Mouse (Mus musculus) forebrain, embryonic 10.5 days (tissue): Measurements from ENCODE around the gene Oxa1l. TPM values are rescaled to one million over a fixed set of nuclear protein-coding genes. Genes with fewer than 3 reads are reported as not detected.
"Not testable (repeated sequence)": the region's sequence is repeated elsewhere in the genome, so short reads cannot be mapped to it uniquely, and the experiment has no call there.

Experiments
- DNase-seq: peaks from one replicate; pipeline ENCODE4 v3.0.0-alpha.2; 2017; ENCODE audit warnings: low spot score; ENCODE audit errors: extremely low spot score
- H3K27ac ChIP-seq: fragments of 300-500 bp; sonication (generic); 2 replicates; pipeline ENCODE4 v1.5.1; 2016; ENCODE audit warnings: mild to moderate bottlenecking
- H3K27me3 ChIP-seq: fragments of 300-500 bp; sonication (generic); 2 replicates; pipeline ENCODE4 v1.6.1; 2016; ENCODE audit warnings: mild to moderate bottlenecking; ENCODE audit not compliant: poor library complexity, severe bottlenecking
- H3K36me3 ChIP-seq: fragments of 300-500 bp; sonication (generic); replicated peaks from 2 replicates; pipeline ENCODE4 v1.6.1; 2016; ENCODE audit warnings: mild to moderate bottlenecking, moderate library complexity
- H3K4me1 ChIP-seq: fragments of 300-500 bp; sonication (generic); 2 replicates; pipeline ENCODE4 v1.6.1; 2016
- H3K4me3 ChIP-seq: fragments of 300-500 bp; sonication (generic); 2 replicates; pipeline ENCODE4 v1.5.1; 2016; ENCODE audit warnings: mild to moderate bottlenecking, moderate library complexity
- H3K9me3 ChIP-seq: fragments of 300-500 bp; sonication (generic); 2 replicates; pipeline ENCODE4 v1.6.1; 2016; ENCODE audit warnings: mild to moderate bottlenecking, moderate library complexity
- WGBS: fragments of 180-500 bp; shearing (Covaris S2); methylation state at CpG from one replicate; pipeline ENCODE4 v1.1.7; 2016; 5-methylcytosine and 5-hydroxymethylcytosine counted together
- polyA plus RNA-seq: library from polyadenylated mRNA; unstranded; fragments of >200 nt; fragmentation: Nextera tagmentation; extraction: Ambion mirVana; gene quantifications from 2 replicates; pipeline ENCODE4 v1.2.1, GENCODE M21; 2016

Gene Oxa1l
- polyA plus RNA-seq, 1 experiment from 2014 or later: 59.0 TPM

GRCm38 (mm10) chr14:54350773-54351541 is 9.7 kb upstream of the Oxa1l start:
- 94% methylated on average over 16 of the region's 16 CpGs for WGBS
- not testable (repeated sequence) for DNase-seq

GRCm38 (mm10) chr14:54352314-54352713 is 8.3 kb upstream of the Oxa1l start:
- 92% methylated on average over 8 of the region's 8 CpGs for WGBS
- DNase-seq: no peak

More at GRCm38 (mm10) chr14:54350773-54351541, 9.7 kb upstream of the Oxa1l start:
- not testable (repeated sequence) for H3K27ac ChIP-seq, H3K4me1 ChIP-seq, H3K4me3 ChIP-seq, H3K36me3 ChIP-seq, H3K27me3 ChIP-seq
- peaks cover 13% of the 10 kb centered on the region for H3K9me3 ChIP-seq

GRCm38 (mm10) chr14:54354406-54354805 is 6.2 kb upstream of the Oxa1l start:
- no peak for DNase-seq
- Histone ChIP-seq H3K27me3 (no peaks in the 10 kb centered on the region), H3K27ac (no peak overlapping the region), H3K36me3 (no peaks in the 10 kb centered on the region), H3K4me1 (no peaks in the 10 kb centered on the region), H3K9me3 (peaks cover 7% of the 10 kb centered on the region; the same call in 1 of the 2 replicates), H3K4me3 (no peak overlapping the region)
- WGBS: 41% methylated on average over 1 of the region's 1 CpGs

More at GRCm38 (mm10) chr14:54352314-54352713, 8.3 kb upstream of the Oxa1l start:
- Histone ChIP-seq H3K4me3 (no peak overlapping the region), H3K9me3 (peaks cover 13% of the 10 kb centered on the region), H3K4me1 (no peaks in the 10 kb centered on the region), H3K36me3 (no peaks in the 10 kb centered on the region), H3K27me3 (no peaks in the 10 kb centered on the region), H3K27ac (no peak overlapping the region)

GRCm38 (mm10) chr14:54363156-54363555 is 2.5 kb downstream of the Oxa1l start:
- Histone ChIP-seq H3K27ac (no peak overlapping the region), H3K36me3 (peaks cover 58% of the 10 kb centered on the region), H3K27me3 (no peaks in the 10 kb centered on the region), H3K9me3 (no peaks in the 10 kb centered on the region), H3K4me3 (no peak overlapping the region), H3K4me1 (peaks cover 14% of the 10 kb centered on the region)
- WGBS: 95% methylated on average over 8 of the region's 8 CpGs
- no peak for DNase-seq

- WGBS: 92% methylated on average over 5 of the region's 5 CpGs
- Histone ChIP-seq H3K27me3 (no peaks in the 10 kb centered on the region), H3K27ac (no peak overlapping the region), H3K36me3 (peaks cover 78% of the 10 kb centered on the region), H3K9me3 (no peaks in the 10 kb centered on the region), H3K4me3 (no peak overlapping the region), H3K4me1 (peaks cover 14% of the 10 kb centered on the region)
- no peak for DNase-seq
Measured at GRCm38 (mm10) chr14:54365026-54365645, 4.5 kb downstream of the Oxa1l start.

- WGBS: 95% methylated on average over 10 of the region's 10 CpGs
- no peak for DNase-seq
- H3K9me3 ChIP-seq: peaks cover 7% of the 10 kb centered on the region; the same call in 1 of the 2 replicates
- no peak overlapping the region for H3K27ac ChIP-seq
- H3K4me3 ChIP-seq: no peak overlapping the region
- H3K36me3 ChIP-seq: peaks cover 90% of the 10 kb centered on the region
- peaks cover 11% of the 10 kb centered on the region for H3K4me1 ChIP-seq
- no peaks in the 10 kb centered on the region for H3K27me3 ChIP-seq
Measured at GRCm38 (mm10) chr14:54366581-54366980, 5.9 kb downstream of the Oxa1l start.

GRCm38 (mm10) chr14:54367429-54368060 is 6.9 kb downstream of the Oxa1l start:
- Histone ChIP-seq H3K27ac (no peak overlapping the region), H3K9me3 (peaks cover 11% of the 10 kb centered on the region; the same call in 1 of the 2 replicates), H3K4me1 (peaks cover 4% of the 10 kb centered on the region; the same call in 1 of the 2 replicates), H3K4me3 (no peak overlapping the region), H3K27me3 (no peaks in the 10 kb centered on the region), H3K36me3 (peaks cover 92% of the 10 kb centered on the region)
- no peak for DNase-seq
- 94% methylated on average over 18 of the region's 18 CpGs for WGBS

GRCm38 (mm10) chr14:54369372-54369771 is 8.7 kb downstream of the Oxa1l start:
- peaks cover 11% of the 10 kb centered on the region; the same call in 1 of the 2 replicates for H3K9me3 ChIP-seq
- H3K27me3 ChIP-seq: no peaks in the 10 kb centered on the region
- H3K36me3 ChIP-seq: peaks cover 74% of the 10 kb centered on the region
- WGBS: 96% methylated on average over 3 of the region's 3 CpGs
- no peaks in the 10 kb centered on the region for H3K4me1 ChIP-seq
- no peak overlapping the region for H3K4me3 ChIP-seq
- no peak overlapping the region for H3K27ac ChIP-seq
- no peak for DNase-seq

- WGBS: 94% methylated on average over 6 of the region's 6 CpGs
- peaks cover 11% of the 10 kb centered on the region; the same call in 1 of the 2 replicates for H3K9me3 ChIP-seq
- H3K27me3 ChIP-seq: no peaks in the 10 kb centered on the region
- no peak overlapping the region for H3K27ac ChIP-seq
- H3K36me3 ChIP-seq: peaks cover 63% of the 10 kb centered on the region
- H3K4me1 ChIP-seq: no peaks in the 10 kb centered on the region
- DNase-seq: no peak
- no peak overlapping the region for H3K4me3 ChIP-seq
Measured at GRCm38 (mm10) chr14:54370595-54370994, 10.0 kb downstream of the Oxa1l start.

GRCm38 (mm10) chr14:54371460-54371859 is 10.8 kb downstream of the Oxa1l start:
- Histone ChIP-seq H3K4me3 (no peak overlapping the region), H3K9me3 (peaks cover 11% of the 10 kb centered on the region; the same call in 1 of the 2 replicates), H3K36me3 (peaks cover 54% of the 10 kb centered on the region), H3K27ac (no peak overlapping the region), H3K4me1 (no peaks in the 10 kb centered on the region), H3K27me3 (no peaks in the 10 kb centered on the region)
- WGBS: 98% methylated on average over 10 of the region's 10 CpGs
- DNase-seq: no peak

- Histone ChIP-seq H3K9me3 (peaks cover 11% of the 10 kb centered on the region; the same call in 1 of the 2 replicates), H3K27me3 (no peaks in the 10 kb centered on the region), H3K4me3 (no peak overlapping the region), H3K27ac (no peak overlapping the region), H3K4me1 (no peaks in the 10 kb centered on the region), H3K36me3 (peaks cover 40% of the 10 kb centered on the region)
- 97% methylated on average over 9 of the region's 9 CpGs for WGBS
- DNase-seq: no peak
Measured at GRCm38 (mm10) chr14:54372923-54373322, 12.3 kb downstream of the Oxa1l start.

GRCm38 (mm10) chr14:54375916-54376315 is 15.3 kb downstream of the Oxa1l start:
- DNase-seq: no peak

More at GRCm38 (mm10) chr14:54375916-54376315, 15.3 kb downstream of the Oxa1l start:
- peaks cover 8% of the 10 kb centered on the region for H3K4me1 ChIP-seq
- no peaks in the 10 kb centered on the region for H3K27me3 ChIP-seq
- peaks cover 10% of the 10 kb centered on the region for H3K36me3 ChIP-seq
- 82% methylated on average over 3 of the region's 3 CpGs for WGBS
- peaks cover 7% of the 10 kb centered on the region; the same call in 1 of the 2 replicates for H3K9me3 ChIP-seq
- no peak overlapping the region for H3K27ac ChIP-seq
- no peak overlapping the region for H3K4me3 ChIP-seq
